Mouse (Mus musculus): Measurements from ENCODE around the gene Olfr527. TPM values are rescaled to one million over a fixed set of nuclear protein-coding genes. Genes with fewer than 3 reads are reported as not detected.

Olfr527 gene
- not detected in 4 replicates for total RNA-seq (2023; ENCODE audit: inconsistent age)

DNA sequence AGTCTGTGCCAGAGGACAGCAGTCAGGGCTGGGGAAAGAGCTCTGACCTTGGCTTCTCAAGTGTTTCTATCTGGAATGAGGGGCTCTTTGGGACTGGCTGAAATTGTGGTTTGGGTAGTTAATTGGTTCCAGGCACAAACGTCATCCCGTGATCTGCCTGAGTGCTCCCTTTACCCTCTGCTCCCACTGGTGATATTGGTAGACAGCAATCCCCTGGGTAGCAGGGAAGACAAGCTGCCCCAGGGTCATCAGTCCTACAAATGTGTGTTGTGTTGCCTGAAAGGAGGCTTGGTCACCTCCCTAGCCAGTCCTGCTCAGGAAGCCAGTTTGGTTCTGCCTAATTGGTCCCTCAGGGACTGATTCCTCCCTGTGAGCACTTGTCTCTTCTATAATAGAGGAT, at the start of gene Olfr527:
Gene Olfr527, plus strand, starts transcription at position 301 of the 400 bp plus-strand sequence.

DNA sequence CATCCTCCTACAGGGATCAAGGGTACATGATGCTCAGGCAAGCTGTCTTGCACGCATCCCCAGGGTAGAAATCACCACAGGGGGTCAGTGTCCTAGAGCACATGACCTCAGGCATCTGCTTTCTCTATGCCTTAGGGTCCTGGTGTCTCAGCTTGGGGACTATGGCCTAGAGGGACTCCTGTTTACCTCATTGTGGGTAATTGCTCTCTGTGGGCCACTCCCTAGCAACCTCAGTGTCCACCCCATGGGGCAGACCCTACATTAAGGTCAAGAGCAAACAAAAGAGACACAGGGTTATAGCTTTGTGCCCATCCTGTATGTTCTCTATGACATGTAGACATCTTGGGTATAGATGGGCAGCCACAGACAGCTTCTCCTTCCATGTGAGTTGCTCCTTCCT, 13.3 kb upstream of the Olfr527 start, which contains the start of gene Olfr525:
Gene Olfr525, plus strand, starts transcription at position 301 of the 400 bp plus-strand sequence.

DNA sequence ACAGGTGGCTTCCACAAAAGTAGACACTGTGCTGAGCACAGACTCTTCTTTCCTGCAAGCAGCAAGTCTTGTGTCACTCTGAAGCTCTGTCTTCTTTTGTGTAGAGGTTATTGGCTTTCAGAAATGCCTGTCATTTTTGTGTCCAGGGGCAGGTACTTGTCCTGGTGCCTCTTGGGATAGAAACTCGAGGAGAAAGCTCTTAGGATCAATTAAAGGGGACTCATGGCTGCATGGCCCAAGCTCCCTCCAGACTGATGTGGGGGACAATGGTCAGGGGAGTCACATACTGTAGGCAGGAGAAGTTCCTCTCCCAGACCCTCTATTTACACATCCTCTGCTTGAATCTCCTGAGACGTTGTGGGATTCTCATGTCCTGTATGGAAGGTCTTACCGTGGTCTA, 27.8 kb downstream of the Olfr527 start, which contains the start of gene Olfr60:
Gene Olfr60, minus strand, starts transcription at position 101 of the 400 bp plus-strand sequence.

DNA sequence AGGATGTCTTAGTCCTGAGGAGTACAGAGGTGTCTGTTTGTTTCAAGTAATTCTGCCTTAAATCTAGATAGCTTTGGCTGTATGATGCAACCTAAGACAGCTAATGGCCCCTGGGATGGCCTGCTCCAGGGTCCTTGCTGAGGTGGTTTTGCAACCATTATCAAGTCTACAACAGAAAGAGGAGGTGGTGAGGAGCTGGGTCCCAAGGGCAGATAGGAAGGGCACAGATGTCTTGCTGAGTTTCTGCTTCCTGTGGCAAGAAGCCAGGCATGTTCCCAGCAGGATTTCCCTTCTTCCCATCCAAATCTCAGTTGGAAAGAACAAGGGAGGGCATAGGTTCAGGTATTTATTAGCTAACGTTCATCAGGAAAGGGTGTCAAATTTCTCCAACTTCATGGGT, 42.4 kb downstream of the Olfr527 start, which contains the start of gene Olfr530:
Gene Olfr530, minus strand, starts transcription at position 101 of the 400 bp plus-strand sequence.

Other genes with a start within 250 kb of the Olfr527 start
- gene Prap1, start 240.6 kb upstream of the Olfr527 start, total RNA-seq (2023; ENCODE audit: inconsistent age): not detected in 4 replicates
- 2.2 to 3.9 TPM (median 3.2 TPM) in 4 replicates for gene Fuom, start 231.6 kb upstream of the Olfr527 start, total RNA-seq (2023; ENCODE audit: inconsistent age)
- gene Paox, start 218.2 kb upstream of the Olfr527 start, total RNA-seq (2023; ENCODE audit: inconsistent age): 1.6 to 6.7 TPM (median 5.0 TPM) in 4 replicates
- 23.9 to 29.1 TPM (median 25.5 TPM) in 4 replicates for gene Echs1, start 217.5 kb upstream of the Olfr527 start, total RNA-seq (2023; ENCODE audit: inconsistent age)
- 11.1 to 17.4 TPM (median 14.2 TPM) in 4 replicates for gene Mtg1, start 196.5 kb upstream of the Olfr527 start, total RNA-seq (2023; ENCODE audit: inconsistent age)
- not detected in 4 replicates for gene Sprn, start 179.1 kb upstream of the Olfr527 start, total RNA-seq (2023; ENCODE audit: inconsistent age)
- not detected in 4 replicates for gene Olfr522, start 169.3 kb upstream of the Olfr527 start, total RNA-seq (2023; ENCODE audit: inconsistent age)
- not detected in 4 replicates for gene Olfr523, start 160.8 kb upstream of the Olfr527 start, total RNA-seq (2023; ENCODE audit: inconsistent age)
- gene Olfr524, start 128.1 kb upstream of the Olfr527 start, total RNA-seq (2023; ENCODE audit: inconsistent age): not detected in 4 replicates
- not detected in 4 replicates for gene Cd163l1, start 115.8 kb upstream of the Olfr527 start, total RNA-seq (2023; ENCODE audit: inconsistent age)
- gene 5830411N06Rik, start 86.7 kb upstream of the Olfr527 start, total RNA-seq (2023; ENCODE audit: inconsistent age): not detected in 4 replicates
- not detected in 4 replicates for gene Olfr525, start 13.2 kb upstream of the Olfr527 start, total RNA-seq (2023; ENCODE audit: inconsistent age)
- not detected in 4 replicates for gene Olfr60, start 27.7 kb downstream of the Olfr527 start, total RNA-seq (2023; ENCODE audit: inconsistent age)
- gene Olfr530, start 42.3 kb downstream of the Olfr527 start, total RNA-seq (2023; ENCODE audit: inconsistent age): not detected in 4 replicates
- gene Olfr531, start 68.9 kb downstream of the Olfr527 start, total RNA-seq (2023; ENCODE audit: inconsistent age): not detected in 4 replicates
- not detected in 4 replicates for gene Olfr532, start 87.6 kb downstream of the Olfr527 start, total RNA-seq (2023; ENCODE audit: inconsistent age)
- gene Olfr533, start 129.4 kb downstream of the Olfr527 start, total RNA-seq (2023; ENCODE audit: inconsistent age): not detected in 4 replicates
- not detected in 4 replicates for gene Olfr535, start 150.2 kb downstream of the Olfr527 start, total RNA-seq (2023; ENCODE audit: inconsistent age)
- gene Olfr536, start 173.4 kb downstream of the Olfr527 start, total RNA-seq (2023; ENCODE audit: inconsistent age): not detected in 4 replicates
- gene Olfr538, start 233.9 kb downstream of the Olfr527 start, total RNA-seq (2023; ENCODE audit: inconsistent age): not detected in 4 replicates